In genomic region chr11:70606717-70607116, GRCm38 (mm10) we compare ENCODE assay signal across 31 mouse cellular contexts. TPM values are rescaled to one million over a fixed set of nuclear protein-coding genes. Genes with fewer than 3 reads are reported as not detected.
DNase-seq lines count a peak whose midpoint lies in the region; ATAC-seq and TF ChIP-seq lines count a peak whose summit lies in the region.
"Had no signal": no experiment of that assay in that cellular context is flagged by ENCODE, and none has a peak within 500 bp of the region (broad histone marks: within the 10 kb centered on the region; RNA-seq: fewer than 3 reads in every experiment).

No protein-coding gene starts in this region.

- no peak for DNase-seq in embryonic facial prominence, embryonic 14.5 days (ENCODE audit: low spot score)
- no peak for DNase-seq in embryonic facial prominence, embryonic 10.5 days (ENCODE audit: low spot score)
- no peak for DNase-seq in layer of hippocampus, adult 2 months (ENCODE audit: low spot score in 2 of 2)
- DNase-seq in layer of hippocampus, postnatal 25 days (ENCODE audit: extremely low spot score in 1 of 2, low spot score in 1 of 2), result no peak
- peak; percentile 59 for DNase-seq in midbrain, embryonic 11.5 days (ENCODE audit: low spot score, missing footprints)
- no peak for DNase-seq in cerebellum, adult 11 months
- DNase-seq: adrenal gland, adult 8-10 months; adrenal gland, postnatal 14 days; adrenal gland, postnatal 36 days; B cell, adult 2 months; cerebellum, adult 18-20 months; cerebellum, adult 8-10 months; cerebellum, adult 9-11 months; cerebellum, postnatal 14 days; cerebellum, postnatal 36 days; embryo, embryonic 11 days had no signal

- H3ac ChIP-seq in myocyte (ENCODE audit: control insufficient read depth, insufficient read length), result no peak overlapping the region

- TF ChIP-seq POLR2A in myocyte (IDR thresholded peaks at IDR 0.05; ENCODE audit: insufficient read length, low read depth), result no peak

- H3K4me2 ChIP-seq in embryonic facial prominence, embryonic 14.5 days (ENCODE audit: low read depth, low read length), result no peak overlapping the region
- no peak overlapping the region for H3K4me2 ChIP-seq in midbrain, embryonic 11.5 days
- H3K4me2 ChIP-seq in midbrain, embryonic 16.5 days (ENCODE audit: low read length), result no peak overlapping the region
- H3K4me2 ChIP-seq in myocyte (ENCODE audit: low read depth), result no peak overlapping the region
- H3K4me2 ChIP-seq: embryonic facial prominence, embryonic 12.5 days; embryonic facial prominence, embryonic 15.5 days; forebrain, embryonic 13.5 days; forebrain, embryonic 15.5 days had no signal

- WGBS in embryonic facial prominence, embryonic 14.5 days, result 64% methylated on average over 12 of the region's 12 CpGs
- WGBS in embryonic facial prominence, embryonic 10.5 days, result 71% methylated on average over 12 of the region's 12 CpGs
- 78% methylated on average over 12 of the region's 12 CpGs for WGBS in midbrain, embryonic 11.5 days
- WGBS in midbrain, embryonic 16.5 days, result 81% methylated on average over 12 of the region's 12 CpGs

- no peaks in the 10 kb centered on the region for H3K4me1 ChIP-seq in embryonic facial prominence, embryonic 14.5 days (ENCODE audit: control insufficient read depth, insufficient read depth, low read length)
- H3K4me1 ChIP-seq in embryonic facial prominence, embryonic 10.5 days, result no peaks in the 10 kb centered on the region
- no peaks in the 10 kb centered on the region for H3K4me1 ChIP-seq in midbrain, embryonic 11.5 days (ENCODE audit: control insufficient read depth, insufficient read depth, low read length)
- no peaks in the 10 kb centered on the region for H3K4me1 ChIP-seq in midbrain, embryonic 16.5 days (ENCODE audit: control insufficient read depth, insufficient read depth, low read length)
- H3K4me1 ChIP-seq: embryonic facial prominence, embryonic 12.5 days; embryonic facial prominence, embryonic 15.5 days; forebrain, embryonic 13.5 days; forebrain, embryonic 15.5 days had no signal

- H3K36me3 ChIP-seq in embryonic facial prominence, embryonic 14.5 days (ENCODE audit: control insufficient read depth, insufficient read depth, low read length), result peaks cover 91% of the 10 kb centered on the region
- peaks cover 100% of the 10 kb centered on the region for H3K36me3 ChIP-seq in embryonic facial prominence, embryonic 10.5 days (replicated peaks)
- H3K36me3 ChIP-seq in midbrain, embryonic 11.5 days (ENCODE audit: control insufficient read depth, insufficient read depth, low read length), result peaks cover 17% of the 10 kb centered on the region
- H3K36me3 ChIP-seq in midbrain, embryonic 16.5 days (ENCODE audit: control insufficient read depth, insufficient read depth, low read length), result peaks cover 39% of the 10 kb centered on the region
- H3K36me3 ChIP-seq in myocyte (ENCODE audit: control insufficient read depth, insufficient read depth), result peaks cover 2% of the 10 kb centered on the region

- no peaks in the 10 kb centered on the region for H3K79me2 ChIP-seq in myocyte (ENCODE audit: control insufficient read depth, insufficient read depth)

- ATAC-seq in embryonic facial prominence, embryonic 14.5 days (ENCODE audit: low read depth), result no peak; the same call in 1 of the 2 replicates
- ATAC-seq in midbrain, embryonic 11.5 days (ENCODE audit: low FRiP score), result no peak
- no peak for ATAC-seq in midbrain, embryonic 16.5 days
- ATAC-seq: activated CD4-positive, CD25-positive, alpha-beta regulatory T cell, adult 4 months; CD4-positive, CD25-positive, alpha-beta regulatory T cell, adult 4 months; forebrain, embryonic 13.5 days; forebrain, embryonic 15.5 days; Patski had no signal

- H3K27ac ChIP-seq in embryonic facial prominence, embryonic 14.5 days (replicated peaks; ENCODE audit: low read depth, low read length), result 0 out of 2 replicates have a peak overlapping the region, but pooled peaks have one; percentile 44
- no peak overlapping the region for H3K27ac ChIP-seq in embryonic facial prominence, embryonic 10.5 days (replicated peaks)
- peak overlapping the region; percentile 18; the same call in 1 of the 2 replicates for H3K27ac ChIP-seq in layer of hippocampus, adult 2 months
- no peak overlapping the region for H3K27ac ChIP-seq in midbrain, embryonic 11.5 days (ENCODE audit: low read depth, low read length)
- H3K27ac ChIP-seq in midbrain, embryonic 16.5 days (ENCODE audit: low read length), result no peak overlapping the region
- H3K27ac ChIP-seq: embryonic facial prominence, embryonic 12.5 days; embryonic facial prominence, embryonic 15.5 days; forebrain, embryonic 13.5 days; forebrain, embryonic 15.5 days had no signal

- H3K9ac ChIP-seq in embryonic facial prominence, embryonic 14.5 days (ENCODE audit: low read depth, low read length), result no peak overlapping the region
- H3K9ac ChIP-seq in midbrain, embryonic 11.5 days (ENCODE audit: low read length), result no peak overlapping the region
- no peak overlapping the region for H3K9ac ChIP-seq in midbrain, embryonic 16.5 days (ENCODE audit: low read depth, low read length)
- H3K9ac ChIP-seq: embryonic facial prominence, embryonic 15.5 days; forebrain, embryonic 13.5 days; forebrain, embryonic 15.5 days had no signal

- no peaks in the 10 kb centered on the region for H3K27me3 ChIP-seq in embryonic facial prominence, embryonic 14.5 days (replicated peaks; ENCODE audit: control insufficient read depth, insufficient read depth, low read length)
- H3K27me3 ChIP-seq in embryonic facial prominence, embryonic 10.5 days (replicated peaks; ENCODE audit: low read depth, poor library complexity, severe bottlenecking), result no peaks in the 10 kb centered on the region
- no peaks in the 10 kb centered on the region for H3K27me3 ChIP-seq in midbrain, embryonic 11.5 days (ENCODE audit: control insufficient read depth, insufficient read depth, low read length)
- H3K27me3 ChIP-seq in midbrain, embryonic 16.5 days (ENCODE audit: control insufficient read depth, insufficient read depth, low read depth, low read length), result no peaks in the 10 kb centered on the region
- H3K27me3 ChIP-seq in myocyte (ENCODE audit: control insufficient read depth, insufficient read depth, insufficient read length), result no peaks in the 10 kb centered on the region
- H3K27me3 ChIP-seq: CH12.LX; embryonic facial prominence, embryonic 12.5 days; embryonic facial prominence, embryonic 15.5 days; forebrain, embryonic 13.5 days; forebrain, embryonic 15.5 days; Patski had no signal

- H3K9me3 ChIP-seq in embryonic facial prominence, embryonic 14.5 days (ENCODE audit: control insufficient read depth, low read length), result no peaks in the 10 kb centered on the region
- H3K9me3 ChIP-seq in embryonic facial prominence, embryonic 10.5 days, result no peaks in the 10 kb centered on the region
- no peaks in the 10 kb centered on the region for H3K9me3 ChIP-seq in midbrain, embryonic 11.5 days (ENCODE audit: control insufficient read depth, low read length)
- H3K9me3 ChIP-seq in midbrain, embryonic 16.5 days (replicated peaks; ENCODE audit: control insufficient read depth, low read length, poor library complexity, severe bottlenecking), result no peaks in the 10 kb centered on the region
- H3K9me3 ChIP-seq: embryonic facial prominence, embryonic 12.5 days; embryonic facial prominence, embryonic 15.5 days; forebrain, embryonic 13.5 days; forebrain, embryonic 15.5 days; G1E had no signal

- no peak overlapping the region for H3K4me3 ChIP-seq in embryonic facial prominence, embryonic 14.5 days (ENCODE audit: low read depth, low read length)
- no peak overlapping the region for H3K4me3 ChIP-seq in embryonic facial prominence, embryonic 10.5 days
- no peak overlapping the region for H3K4me3 ChIP-seq in layer of hippocampus, adult 2 months
- no peak overlapping the region for H3K4me3 ChIP-seq in midbrain, embryonic 11.5 days (ENCODE audit: low read depth, low read length)
- no peak overlapping the region for H3K4me3 ChIP-seq in midbrain, embryonic 16.5 days (ENCODE audit: low read depth, low read length)
- no peak overlapping the region for H3K4me3 ChIP-seq in myocyte
- H3K4me3 ChIP-seq: embryonic facial prominence, embryonic 12.5 days; embryonic facial prominence, embryonic 15.5 days; erythroblast, embryonic 14.5 days; forebrain, embryonic 13.5 days; forebrain, embryonic 15.5 days had no signal

- no peak for TF ChIP-seq CTCF in layer of hippocampus, adult 2 months (conservative IDR thresholded peaks at IDR 0.05)

RNA-seq across cellular contexts. Expression of gene 4930544D05Rik, which starts 8.9 kb away (rescaled TPM):
- polyA plus RNA-seq in embryonic facial prominence, embryonic 14.5 days (2014; fragmentation: Nextera tagmentation; extraction: Ambion mirVana), result not detected in 2 replicates
- not detected in 2 replicates for polyA plus RNA-seq in embryonic facial prominence, embryonic 10.5 days (2016; fragmentation: Nextera tagmentation; extraction: Ambion mirVana)
- under 1 TPM; 0.47 to 0.72 TPM for total RNA-seq in layer of hippocampus, adult 2 months (2021)
- under 1 TPM in 1 of 2 experiments, not detected in 1; 0.66 TPM for total RNA-seq in layer of hippocampus, postnatal 25 days (2021)
- not detected in 2 replicates for polyA plus RNA-seq in midbrain, embryonic 11.5 days (2014; fragmentation: Nextera tagmentation; extraction: Ambion mirVana)
- not detected in 2 replicates for polyA plus RNA-seq in midbrain, embryonic 16.5 days (2015; fragmentation: Nextera tagmentation; extraction: Ambion mirVana)
- polyA plus RNA-seq in myocyte (2012; fragmentation: generic; extraction: Trizol), result 0.10 TPM
- total RNA-seq: adrenal gland, adult 18-20 months; adrenal gland, adult 8-10 months; adrenal gland, postnatal 14 days; adrenal gland, postnatal 36 days; common myeloid progenitor, adult 5-6 weeks; G1E had no signal
- polyA plus RNA-seq: activated CD4-positive, CD25-positive, alpha-beta regulatory T cell, adult 4 months; embryonic facial prominence, embryonic 12.5 days; embryonic facial prominence, embryonic 15.5 days; erythroblast, embryonic 14.5 days; forebrain, embryonic 11.5 days; forebrain, embryonic 13.5 days; forebrain, embryonic 15.5 days; G1E; Patski had no signal

RNA-seq across cellular contexts. Expression of gene Chrne, which starts 12.3 kb away (rescaled TPM):
- 0.51 and 0.58 TPM in 2 replicates for polyA plus RNA-seq in embryonic facial prominence, embryonic 14.5 days (2014; fragmentation: Nextera tagmentation; extraction: Ambion mirVana)
- polyA plus RNA-seq in embryonic facial prominence, embryonic 10.5 days (2016; fragmentation: Nextera tagmentation; extraction: Ambion mirVana), result not detected in 2 replicates
- total RNA-seq in layer of hippocampus, adult 2 months (2021), result not detected
- under 1 TPM in 1 of 2 experiments, not detected in 1; 0.44 TPM for total RNA-seq in layer of hippocampus, postnatal 25 days (2021)
- polyA plus RNA-seq in midbrain, embryonic 11.5 days (2014; fragmentation: Nextera tagmentation; extraction: Ambion mirVana), result not detected in 2 replicates
- polyA plus RNA-seq in midbrain, embryonic 16.5 days (2015; fragmentation: Nextera tagmentation; extraction: Ambion mirVana), result not detected in 2 replicates
- 5.3 TPM for polyA plus RNA-seq in myocyte (2012; fragmentation: generic; extraction: Trizol)
- total RNA-seq: adrenal gland, adult 8-10 months; adrenal gland, postnatal 14 days; adrenal gland, postnatal 36 days; CH12.LX; G1E had no signal
- polyA plus RNA-seq: embryonic facial prominence, embryonic 12.5 days; forebrain, embryonic 11.5 days; forebrain, embryonic 13.5 days; G1E; Patski had no signal

RNA-seq across cellular contexts. Expression of gene Gp1ba, which starts 32.2 kb away (rescaled TPM):
- polyA plus RNA-seq in embryonic facial prominence, embryonic 14.5 days (2014; fragmentation: Nextera tagmentation; extraction: Ambion mirVana), result 0.38 and 0.60 TPM in 2 replicates
- polyA plus RNA-seq in embryonic facial prominence, embryonic 10.5 days (2016; fragmentation: Nextera tagmentation; extraction: Ambion mirVana), result 0.26 and 0.76 TPM in 2 replicates
- not detected for total RNA-seq in layer of hippocampus, adult 2 months (2021)
- total RNA-seq in layer of hippocampus, postnatal 25 days (2021), result not detected
- 0.61 and 0.81 TPM in 2 replicates for polyA plus RNA-seq in midbrain, embryonic 11.5 days (2014; fragmentation: Nextera tagmentation; extraction: Ambion mirVana)
- polyA plus RNA-seq in midbrain, embryonic 16.5 days (2015; fragmentation: Nextera tagmentation; extraction: Ambion mirVana), result 0.12 and 0.21 TPM in 2 replicates
- 0.22 TPM for polyA plus RNA-seq in myocyte (2012; fragmentation: generic; extraction: Trizol)
- total RNA-seq: adrenal gland, adult 8-10 months had no signal

RNA-seq across cellular contexts. Expression of gene Rnf167, which starts 40.3 kb away (rescaled TPM):
- polyA plus RNA-seq in embryonic facial prominence, embryonic 14.5 days (2014; fragmentation: Nextera tagmentation; extraction: Ambion mirVana), result 100 and 105 TPM in 2 replicates
- 89.7 and 91.9 TPM in 2 replicates for polyA plus RNA-seq in embryonic facial prominence, embryonic 10.5 days (2016; fragmentation: Nextera tagmentation; extraction: Ambion mirVana)
- total RNA-seq in layer of hippocampus, adult 2 months (2021), result 10 to 100 TPM; 88.8 to 99.4 TPM
- total RNA-seq in layer of hippocampus, postnatal 25 days (2021), result 10 to 100 TPM; 86.9 to 87.6 TPM
- polyA plus RNA-seq in midbrain, embryonic 11.5 days (2014; fragmentation: Nextera tagmentation; extraction: Ambion mirVana), result 87.0 and 87.9 TPM in 2 replicates
- polyA plus RNA-seq in midbrain, embryonic 16.5 days (2015; fragmentation: Nextera tagmentation; extraction: Ambion mirVana), result 105 TPM in 2 replicates
- 16.7 TPM for polyA plus RNA-seq in myocyte (2012; fragmentation: generic; extraction: Trizol)

RNA-seq across cellular contexts. Expression of gene Slc25a11, which starts 40.6 kb away (rescaled TPM):
- 147 and 165 TPM in 2 replicates for polyA plus RNA-seq in embryonic facial prominence, embryonic 14.5 days (2014; fragmentation: Nextera tagmentation; extraction: Ambion mirVana)
- polyA plus RNA-seq in embryonic facial prominence, embryonic 10.5 days (2016; fragmentation: Nextera tagmentation; extraction: Ambion mirVana), result 135 and 137 TPM in 2 replicates
- total RNA-seq in layer of hippocampus, adult 2 months (2021), result 100 to 1,000 TPM; 115 to 123 TPM
- total RNA-seq in layer of hippocampus, postnatal 25 days (2021), result 100 to 1,000 TPM; 127 to 129 TPM
- 134 and 142 TPM in 2 replicates for polyA plus RNA-seq in midbrain, embryonic 11.5 days (2014; fragmentation: Nextera tagmentation; extraction: Ambion mirVana)
- 171 and 174 TPM in 2 replicates for polyA plus RNA-seq in midbrain, embryonic 16.5 days (2015; fragmentation: Nextera tagmentation; extraction: Ambion mirVana)
- 165 TPM for polyA plus RNA-seq in myocyte (2012; fragmentation: generic; extraction: Trizol)

Comparison
In these comparisons a context has a peak if more than half of its experiments do, and no peak if none do; other contexts are left out.
1. H3K27ac ChIP-seq: peak in embryonic facial prominence, embryonic 14.5 days (single experiment) and layer of hippocampus, adult 2 months (single experiment); none in embryonic facial prominence, embryonic 10.5 days (single experiment), midbrain, embryonic 11.5 days (single experiment) and midbrain, embryonic 16.5 days (single experiment).